Mouse (Mus musculus) large intestine, adult 2 months (tissue): ENCODE measurements around the gene 4932438A13Rik. TPM values are rescaled to one million over a fixed set of nuclear protein-coding genes. Genes with fewer than 3 reads are reported as not detected.
A peak's percentile ranks its signal among the peaks of the same experiment; 100 is the strongest.

Experiments used
- DNase-seq: peaks from one replicate; pipeline ENCODE4 v3.0.0-alpha.2; 2012; ENCODE audit warnings: low read depth, low spot score
- WGBS: fragments of 180-500 bp; shearing (Covaris S2); methylation state at CpG from one replicate; pipeline ENCODE4 v1.1.7; 2018; 5-methylcytosine and 5-hydroxymethylcytosine counted together
- polyA plus RNA-seq: library from polyadenylated mRNA; depleted of rRNA; stranded (reverse); fragments of >200 nt; gene quantifications from 2 replicates; pipeline ENCODE4 v1.2.3, GENCODE M21; 2012; rRNA removed

The 4932438A13Rik gene
- polyA plus RNA-seq, 1 experiment, result 9.0 TPM

- no peak for DNase-seq
- 92% methylated on average over 3 of the region's 3 CpGs for WGBS
These were observed 42.5 kb downstream of the 4932438A13Rik start for GRCm38 (mm10) chr3:36905372-36905771.

GRCm38 (mm10) chr3:36917832-36918231 is 54.9 kb downstream of the 4932438A13Rik start:
- WGBS, result 92% methylated on average over 2 of the region's 2 CpGs
- DNase-seq, result no peak

DNA sequence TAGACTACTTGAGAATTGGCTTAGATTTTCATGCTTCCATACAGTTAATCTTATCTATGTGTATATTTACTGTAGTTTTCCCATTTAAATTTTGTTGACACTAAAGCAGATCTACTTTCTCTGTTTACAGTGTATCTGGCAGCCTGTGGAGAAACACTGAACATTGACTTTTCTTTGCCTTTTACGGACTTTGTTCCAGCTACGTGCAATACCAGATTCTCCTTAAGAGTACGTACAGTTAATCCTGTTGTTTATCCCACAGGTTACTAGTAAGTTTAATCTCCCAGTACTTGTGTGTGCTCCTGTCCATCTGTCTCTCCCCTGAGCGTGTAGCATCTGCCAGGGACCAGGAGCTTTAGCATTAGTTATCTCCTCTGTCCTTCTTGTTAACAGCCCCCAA is 55.4 kb downstream of the 4932438A13Rik start:
- WGBS, result 74% methylated on average over 4 of the region's 4 CpGs

GRCm38 (mm10) chr3:36941572-36941971 is 78.7 kb downstream of the 4932438A13Rik start:
- 42% methylated on average over 5 of the region's 5 CpGs for WGBS
- no peak for DNase-seq

More for the DNA sequence above, 55.4 kb downstream of the 4932438A13Rik start:
- DNase-seq, result no peak

- peak; percentile 1 for DNase-seq
- WGBS, result 32% methylated on average over 6 of the region's 6 CpGs
These were observed 79.2 kb downstream of the 4932438A13Rik start for GRCm38 (mm10) chr3:36942108-36942507.

DNA sequence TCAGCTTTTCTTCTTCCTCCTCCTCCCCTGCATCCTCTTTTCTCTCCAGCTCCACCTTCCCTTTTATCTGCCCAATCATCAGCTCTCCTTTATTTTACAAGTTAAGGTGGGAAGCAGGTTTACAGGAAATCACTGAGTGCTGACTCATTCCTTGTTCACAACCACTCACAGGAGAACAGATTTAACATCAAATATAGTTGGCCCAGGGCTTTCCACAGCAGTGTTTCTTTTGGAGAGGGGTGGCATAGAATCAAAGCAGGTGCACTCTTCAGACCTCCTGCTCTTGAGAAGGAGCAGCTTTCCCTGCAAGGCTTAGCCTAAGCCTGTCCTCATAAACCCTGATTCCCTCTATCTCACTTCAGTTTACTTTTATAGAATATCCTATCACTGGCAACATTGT is 80.8 kb downstream of the 4932438A13Rik start:
- no peak for DNase-seq

DNA sequence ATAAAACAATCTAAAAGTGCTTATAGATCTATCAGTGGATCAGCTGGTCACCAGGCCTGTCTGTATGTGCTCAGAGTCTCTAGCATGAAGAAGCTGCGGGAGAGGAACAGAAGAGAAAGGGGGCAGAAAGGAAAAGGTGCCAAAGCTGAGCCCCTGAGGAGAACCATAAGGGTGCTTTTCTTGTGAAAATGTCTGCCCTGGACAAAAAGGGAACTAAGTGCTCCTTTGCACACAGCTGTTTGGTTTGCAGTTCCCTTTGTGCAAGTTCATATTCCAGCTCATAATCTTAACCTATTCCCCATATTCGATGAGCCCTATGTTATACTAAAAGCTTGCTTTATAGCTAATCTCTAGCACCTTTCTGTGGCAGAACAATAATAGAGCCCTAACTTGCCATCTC is 175.1 kb downstream of the 4932438A13Rik start:
- DNase-seq, result no peak
- WGBS, result 80% methylated on average over 2 of the region's 2 CpGs

- DNase-seq, result no peak
These were observed 176.9 kb downstream of the 4932438A13Rik start for GRCm38 (mm10) chr3:37039811-37040210.

- 100% methylated on average over 1 of the region's 1 CpGs for WGBS
- no peak for DNase-seq
These were observed 188.6 kb downstream of the 4932438A13Rik start for GRCm38 (mm10) chr3:37051491-37051890.

DNA sequence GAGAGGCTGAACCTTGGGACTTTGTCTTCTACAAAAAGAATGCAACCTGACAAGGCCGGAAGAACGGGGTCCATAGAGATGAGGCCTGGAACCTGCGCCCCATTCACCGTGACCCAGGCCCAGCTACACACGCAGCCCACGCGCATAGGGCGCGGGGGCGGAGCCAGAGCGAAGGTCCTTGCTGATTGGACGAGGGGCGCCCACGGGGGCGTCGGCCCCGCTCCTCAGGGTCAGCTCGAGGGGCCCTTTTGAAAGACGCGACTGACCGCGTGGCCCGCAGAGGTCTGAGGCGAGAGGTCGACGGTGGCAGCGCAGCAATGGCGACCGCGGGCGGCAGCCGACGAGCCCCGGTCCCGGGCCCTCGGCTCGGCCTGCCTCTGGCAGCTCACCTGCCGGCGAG is 200.5 kb downstream of the 4932438A13Rik start, which contains the start of gene Adad1:
Adad1 (plus strand) TSS at position 122 of the 400 bp plus-strand sequence.
- 65% methylated on average over 39 of the region's 39 CpGs for WGBS
- DNase-seq, result no peak

GRCm38 (mm10) chr3:37073211-37073610 is 210.3 kb downstream of the 4932438A13Rik start:
- DNase-seq, result no peak

DNA sequence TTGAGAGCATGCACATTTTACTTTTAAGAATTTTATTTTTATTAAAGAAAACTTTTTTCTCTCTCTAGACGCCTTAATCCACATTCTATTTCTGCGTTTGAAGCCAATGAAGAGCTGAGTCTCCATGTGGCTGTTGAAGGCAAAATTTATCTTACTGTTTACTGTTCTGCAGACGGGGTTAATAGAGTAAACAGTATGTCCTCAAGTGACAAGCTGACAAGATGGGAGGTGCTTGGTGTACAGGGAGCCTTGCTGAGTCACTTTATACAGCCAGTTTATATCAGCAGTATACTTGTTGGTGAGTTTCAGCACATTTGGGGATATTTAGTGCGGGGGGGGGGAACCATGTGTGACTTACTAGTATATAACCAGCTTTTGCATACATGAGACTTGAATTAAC is 222.0 kb downstream of the 4932438A13Rik start:
- DNase-seq, result no peak
- 68% methylated on average over 4 of the region's 4 CpGs for WGBS

DNA sequence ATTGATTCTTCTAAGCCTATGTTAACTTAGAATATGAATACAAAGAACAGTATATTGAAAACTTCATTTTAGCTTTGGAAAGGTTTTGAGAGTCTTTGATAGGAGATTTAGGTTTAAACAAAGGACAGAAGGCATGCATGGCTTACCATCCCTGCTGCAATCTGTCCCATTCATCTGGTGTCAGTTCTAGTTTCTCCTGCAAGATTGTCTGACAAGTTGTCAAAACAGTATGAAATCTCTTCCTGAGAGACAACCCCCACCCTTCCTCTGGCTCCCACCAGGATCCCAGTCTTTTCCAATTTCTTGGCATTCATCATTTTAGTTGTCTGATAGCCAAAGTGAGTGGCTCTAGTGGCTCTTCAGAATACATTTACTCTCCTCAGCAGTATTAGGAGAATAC is 227.8 kb downstream of the 4932438A13Rik start:
- DNase-seq, result no peak

Other genes with a start within 250 kb of the 4932438A13Rik start
- 0.77 and 1.2 TPM in 2 replicates for gene Bbs7, start 249.6 kb upstream of the 4932438A13Rik start, polyA plus RNA-seq
- 1.7 and 1.9 TPM in 2 replicates for gene Trpc3, start 172.9 kb upstream of the 4932438A13Rik start, polyA plus RNA-seq
- gene Adad1, start 200.4 kb downstream of the 4932438A13Rik start, polyA plus RNA-seq, result not detected in 2 replicates